Mouse (Mus musculus) lung, adult 2 months (tissue): ENCODE data around the gene Olfr1009.

Source experiments
- CTCF ChIP-seq: fragments of 200-500 bp; IDR thresholded peaks from 2 replicates; pipeline ENCODE4 v1.5.1; 2011; ENCODE audit warnings: mild to moderate bottlenecking, low read length, control low read depth; ENCODE audit not compliant: insufficient read depth
- POLR2A ChIP-seq: fragments of 200-500 bp; IDR thresholded peaks from 2 replicates; pipeline ENCODE4 v1.6.1; 2011; ENCODE audit warnings: low read depth, mild to moderate bottlenecking, control low read depth, low read length, borderline replicate concordance; ENCODE audit errors: extremely low read depth

DNA sequence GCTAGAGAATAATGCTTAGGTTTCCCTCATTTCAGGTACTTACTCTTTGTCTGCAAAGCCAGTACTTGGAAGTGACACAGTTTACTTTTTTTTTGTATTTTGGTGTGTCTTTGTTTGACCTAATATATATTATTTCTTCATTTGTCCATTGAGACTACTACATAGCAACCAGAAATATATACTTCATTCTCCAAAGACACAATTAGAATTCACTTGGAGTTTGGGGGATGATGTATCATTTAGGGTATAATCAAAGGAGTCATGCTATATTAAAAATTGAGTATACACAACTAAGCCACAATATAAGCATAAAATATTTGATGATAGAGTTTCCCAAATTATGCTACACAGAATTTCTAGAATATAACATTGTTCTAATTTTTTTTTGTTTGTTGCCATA is 36.6 kb upstream of the Olfr1009 start, which contains the start of gene Olfr1006:
- TF ChIP-seq CTCF, result no peak
- no peak for TF ChIP-seq POLR2A
